7 mouse cellular contexts compared by ENCODE assay signal in genomic region chr7:38282192-38282591, GRCm38 (mm10). TPM values are rescaled to one million over a fixed set of nuclear protein-coding genes. Genes with fewer than 3 reads are reported as not detected.
DNase-seq lines count a peak whose midpoint lies in the region; ATAC-seq and TF ChIP-seq lines count a peak whose summit lies in the region.
"Not testable (repeated sequence)": the region's sequence is repeated elsewhere in the genome, so short reads cannot be mapped to it uniquely, and the experiment has no call there.

No protein-coding gene starts in this region.

- not testable (repeated sequence) for H3K9me3 ChIP-seq in hindbrain, postnatal 0 days (ENCODE audit: low read length); kidney, postnatal 0 days (replicated peaks; ENCODE audit: low read length); liver, postnatal 0 days (ENCODE audit: low read length); midbrain, postnatal 0 days (ENCODE audit: low read length)

- not testable (repeated sequence) for H3K4me3 ChIP-seq in cerebellum, adult 2 months (replicated peaks; ENCODE audit: insufficient read depth, low read depth, low read length); gastrocnemius, adult 2 months; hindbrain, postnatal 0 days (ENCODE audit: low read length); kidney, postnatal 0 days (replicated peaks; ENCODE audit: low read depth, low read length); left cerebral cortex, adult 2 months; liver, postnatal 0 days (ENCODE audit: low read depth, low read length); midbrain, postnatal 0 days (ENCODE audit: low read depth, low read length)

- not testable (repeated sequence) for H3K36me3 ChIP-seq in hindbrain, postnatal 0 days (ENCODE audit: insufficient read depth, low read length); kidney, postnatal 0 days (ENCODE audit: insufficient read depth, low read length); liver, postnatal 0 days (replicated peaks; ENCODE audit: insufficient read depth, low read length); midbrain, postnatal 0 days (ENCODE audit: insufficient read depth, low read length)

- intact Hi-C loops in gastrocnemius, adult 2 months (cut with DNase I); left cerebral cortex, adult 2 months (cut with DNase I): not testable (repeated sequence)

- 0 out of 2 replicates have a peak, but pooled peaks have one; percentile 2 for TF ChIP-seq CTCF in cerebellum, adult 2 months (IDR thresholded peaks at IDR 0.05; ENCODE audit: borderline replicate concordance, insufficient read depth, low read depth, low read length)
- TF ChIP-seq CTCF in gastrocnemius, adult 2 months (IDR thresholded peaks at IDR 0.05), result peak; percentile 60
- TF ChIP-seq CTCF in hindbrain, postnatal 0 days (IDR thresholded peaks at IDR 0.05; ENCODE audit: low read depth), result peak; percentile 55
- peak; percentile 50 for TF ChIP-seq CTCF in kidney, postnatal 0 days (IDR thresholded peaks at IDR 0.05; ENCODE audit: low read depth)
- peak; percentile 60 for TF ChIP-seq CTCF in left cerebral cortex, adult 2 months (IDR thresholded peaks at IDR 0.05)
- peak; percentile 34 for TF ChIP-seq CTCF in liver, postnatal 0 days (IDR thresholded peaks at IDR 0.05; ENCODE audit: low read depth)
- peak; percentile 59 for TF ChIP-seq CTCF in midbrain, postnatal 0 days (IDR thresholded peaks at IDR 0.05)

- H3K4me2 ChIP-seq in hindbrain, postnatal 0 days (ENCODE audit: low read depth, low read length); kidney, postnatal 0 days (ENCODE audit: low read length); liver, postnatal 0 days (ENCODE audit: low read depth, low read length); midbrain, postnatal 0 days (ENCODE audit: low read depth, low read length, poor library complexity, severe bottlenecking): not testable (repeated sequence)

- H3K27ac ChIP-seq in cerebellum, adult 2 months (ENCODE audit: insufficient read depth, low read length); gastrocnemius, adult 2 months; hindbrain, postnatal 0 days; kidney, postnatal 0 days; left cerebral cortex, adult 2 months; liver, postnatal 0 days (ENCODE audit: low read depth); midbrain, postnatal 0 days (ENCODE audit: low read depth, low read length): not testable (repeated sequence)

- H3K4me1 ChIP-seq in cerebellum, adult 2 months (ENCODE audit: control insufficient read depth, insufficient read depth, low read length); hindbrain, postnatal 0 days (ENCODE audit: insufficient read depth, low read length); kidney, postnatal 0 days (replicated peaks; ENCODE audit: insufficient read depth, low read length); liver, postnatal 0 days (ENCODE audit: insufficient read depth); midbrain, postnatal 0 days (ENCODE audit: insufficient read depth, low read length): not testable (repeated sequence)

- not testable (repeated sequence) for TF ChIP-seq EP300 in liver, postnatal 0 days (IDR thresholded peaks at IDR 0.05; ENCODE audit: low read depth)

- ATAC-seq in hindbrain, postnatal 0 days; kidney, postnatal 0 days (replicated peaks; ENCODE audit: low FRiP score, low read depth); liver, postnatal 0 days; midbrain, postnatal 0 days (ENCODE audit: low FRiP score): not testable (repeated sequence)

- TF ChIP-seq POLR2A in cerebellum, adult 2 months (IDR thresholded peaks at IDR 0.05; ENCODE audit: borderline replicate concordance, insufficient read depth, low read length), result not testable (repeated sequence)

- not testable (repeated sequence) for H3K27me3 ChIP-seq in cerebellum, adult 2 months (ENCODE audit: control insufficient read depth, insufficient read depth, low read length); hindbrain, postnatal 0 days (ENCODE audit: insufficient read depth, low read length); kidney, postnatal 0 days (ENCODE audit: insufficient read depth, low read length); liver, postnatal 0 days (ENCODE audit: insufficient read depth, low read length); midbrain, postnatal 0 days (ENCODE audit: insufficient read depth, low read length)

- H3K9ac ChIP-seq in hindbrain, postnatal 0 days (replicated peaks; ENCODE audit: low read length); kidney, postnatal 0 days (ENCODE audit: low read depth, low read length); liver, postnatal 0 days (replicated peaks); midbrain, postnatal 0 days (replicated peaks; ENCODE audit: low read length, poor library complexity, severe bottlenecking): not testable (repeated sequence)

- DNase-seq in cerebellum, adult 2 months; gastrocnemius, adult 2 months; hindbrain, postnatal 0 days (ENCODE audit: low spot score); kidney, postnatal 0 days (ENCODE audit: low spot score); left cerebral cortex, adult 2 months (ENCODE audit: extremely low spot score in 1 of 2, low spot score in 2 of 2); liver, postnatal 0 days; midbrain, postnatal 0 days (ENCODE audit: low spot score): not testable (repeated sequence)

- 25% methylated on average over 4 of the region's 4 CpGs for WGBS in cerebellum, adult 2 months
- 27% methylated on average over 4 of the region's 4 CpGs for WGBS in hindbrain, postnatal 0 days
- 22% methylated on average over 4 of the region's 4 CpGs for WGBS in kidney, postnatal 0 days
- WGBS in liver, postnatal 0 days (ENCODE audit: insufficient replicate concordance), result 21% methylated on average over 4 of the region's 4 CpGs
- WGBS in midbrain, postnatal 0 days, result 22% methylated on average over 4 of the region's 4 CpGs

RNA-seq across cellular contexts. Expression of gene Pop4, which starts 11.0 kb away (rescaled TPM):
- polyA plus RNA-seq in cerebellum, adult 2 months (2012; rRNA removed), result 36.8 and 39.3 TPM in 2 replicates
- total RNA-seq in gastrocnemius, adult 2 months (2021), result 1 to 10 TPM; 8.3 to 8.4 TPM
- total RNA-seq in hindbrain, postnatal 0 days (2014; rRNA removed), result 56.2 and 64.6 TPM in 2 replicates
- polyA plus RNA-seq in hindbrain, postnatal 0 days (2015; fragmentation: Nextera tagmentation; extraction: Ambion mirVana), result 71.0 and 72.4 TPM in 2 replicates
- 46.3 and 48.7 TPM in 2 replicates for polyA plus RNA-seq in kidney, postnatal 0 days (2015; fragmentation: Nextera tagmentation; extraction: Ambion mirVana)
- 10 to 100 TPM; 19.9 to 22.8 TPM for total RNA-seq in left cerebral cortex, adult 2 months (2021)
- polyA plus RNA-seq in liver, postnatal 0 days (2015; fragmentation: Nextera tagmentation; extraction: Ambion mirVana), result 10.7 and 11.2 TPM in 2 replicates
- 60.2 and 71.6 TPM in 2 replicates for total RNA-seq in midbrain, postnatal 0 days (2014; rRNA removed)
- polyA plus RNA-seq in midbrain, postnatal 0 days (2015; fragmentation: Nextera tagmentation; extraction: Ambion mirVana), result 72.0 and 73.1 TPM in 2 replicates

RNA-seq across cellular contexts. Expression of gene Plekhf1, which starts 54.4 kb away (rescaled TPM):
- polyA plus RNA-seq in cerebellum, adult 2 months (2012; rRNA removed), result 8.2 and 10.2 TPM in 2 replicates
- total RNA-seq in gastrocnemius, adult 2 months (2021), result 10 to 100 TPM in 1 of 2 experiments, 1 to 10 TPM in 1; 6.6 to 15.0 TPM
- 1.2 and 2.0 TPM in 2 replicates for total RNA-seq in hindbrain, postnatal 0 days (2014; rRNA removed)
- 0.84 and 0.97 TPM in 2 replicates for polyA plus RNA-seq in hindbrain, postnatal 0 days (2015; fragmentation: Nextera tagmentation; extraction: Ambion mirVana)
- 4.8 and 5.0 TPM in 2 replicates for polyA plus RNA-seq in kidney, postnatal 0 days (2015; fragmentation: Nextera tagmentation; extraction: Ambion mirVana)
- total RNA-seq in left cerebral cortex, adult 2 months (2021), result 1 to 10 TPM; 2.3 to 2.5 TPM
- polyA plus RNA-seq in liver, postnatal 0 days (2015; fragmentation: Nextera tagmentation; extraction: Ambion mirVana), result 0.57 and 0.58 TPM in 2 replicates
- total RNA-seq in midbrain, postnatal 0 days (2014; rRNA removed), result 0.38 and 0.77 TPM in 2 replicates
- polyA plus RNA-seq in midbrain, postnatal 0 days (2015; fragmentation: Nextera tagmentation; extraction: Ambion mirVana), result 0.46 and 0.58 TPM in 2 replicates

Comparison
In these comparisons a context has a peak if more than half of its experiments do, and no peak if none do; other contexts are left out.
1. CTCF ChIP-seq: peak in every context shown above with its lines; median percentile 60 in gastrocnemius, adult 2 months; 60 in left cerebral cortex, adult 2 months; 59 in midbrain, postnatal 0 days; 55 in hindbrain, postnatal 0 days; 50 in kidney, postnatal 0 days; 34 in liver, postnatal 0 days; 2 in cerebellum, adult 2 months.